Mouse (Mus musculus) heart, embryonic 16.5 days (tissue): ENCODE results near the gene Gm17093. TPM values are rescaled to one million over a fixed set of nuclear protein-coding genes. Genes with fewer than 3 reads are reported as not detected.
"Not testable (repeated sequence)": the region's sequence is repeated elsewhere in the genome, so short reads cannot be mapped to it uniquely, and the experiment has no call there.

ENCODE experiments used
- ATAC-seq: fragments of 200-750 bp; cut with Nextera tagmentation; replicated peaks from 2 replicates; pipeline ENCODE4 v1.8.0; 2017; ENCODE audit warnings: moderate number of reproducible peaks; ENCODE audit not compliant: insufficient read depth, low FRiP score; ENCODE audit errors: extremely low read depth
- H3K27ac ChIP-seq: fragments of 300-500 bp; sonication (generic); 2 replicates; pipeline ENCODE4 v1.5.1; 2014; ENCODE audit warnings: mild to moderate bottlenecking, low read length, control low read depth, moderate library complexity
- H3K27me3 ChIP-seq: fragments of 300-500 bp; sonication (generic); 2 replicates; pipeline ENCODE4 v1.6.1; 2014; ENCODE audit warnings: low read length, mixed read lengths; ENCODE audit not compliant: control insufficient read depth, insufficient read depth
- H3K36me3 ChIP-seq: fragments of 300-500 bp; sonication (generic); 2 replicates; pipeline ENCODE4 v1.6.1; 2014; ENCODE audit not compliant: control insufficient read depth, insufficient read depth
- H3K4me1 ChIP-seq: fragments of 300-500 bp; sonication (generic); 2 replicates; pipeline ENCODE4 v1.6.1; 2014; ENCODE audit warnings: low read length, mixed read lengths; ENCODE audit not compliant: control insufficient read depth, insufficient read depth
- H3K4me2 ChIP-seq: fragments of 300-500 bp; sonication (generic); 2 replicates; pipeline ENCODE4 v1.6.1; 2014; ENCODE audit warnings: low read depth, mild to moderate bottlenecking, control low read depth, low read length
- H3K4me3 ChIP-seq: fragments of 300-500 bp; sonication (generic); 2 replicates; pipeline ENCODE4 v1.5.1; 2014; ENCODE audit warnings: mild to moderate bottlenecking, control low read depth, low read length
- H3K9ac ChIP-seq: fragments of 300-500 bp; sonication (generic); 2 replicates; pipeline ENCODE4 v1.6.1; 2014; ENCODE audit warnings: low read length, control low read depth
- H3K9me3 ChIP-seq: fragments of 300-500 bp; sonication (generic); replicated peaks from 2 replicates; pipeline ENCODE4 v1.6.1; 2016; ENCODE audit warnings: low read length; ENCODE audit not compliant: control insufficient read depth
- WGBS: fragments of 180-500 bp; shearing (Covaris S2); extraction: QIAGEN DNeasy Blood & Tissue Kit; methylation state at CpG from one replicate; pipeline ENCODE4 v1.1.7; 2014; 5-methylcytosine and 5-hydroxymethylcytosine counted together
- polyA plus RNA-seq: library from polyadenylated mRNA; unstranded; fragments of >200 nt; fragmentation: Nextera tagmentation; extraction: Ambion mirVana; gene quantifications from 2 replicates; pipeline ENCODE4 v1.2.1, GENCODE M21; 2015

The Gm17093 gene
- polyA plus RNA-seq: not detected in 2 replicates

GRCm38 (mm10) chr14:44517976-44518375, at the start of gene Gm17093:
Gm17093 (plus strand) TSS chr14:44518276.
- not testable (repeated sequence) for H3K4me3 ChIP-seq, H3K4me2 ChIP-seq, H3K27ac ChIP-seq, H3K36me3 ChIP-seq, ATAC-seq, H3K27me3 ChIP-seq, H3K9ac ChIP-seq, H3K4me1 ChIP-seq, H3K9me3 ChIP-seq
- WGBS: 70% methylated on average over 5 of the region's 5 CpGs

- H3K4me3 ChIP-seq, ATAC-seq, H3K9ac ChIP-seq, H3K4me2 ChIP-seq, H3K4me1 ChIP-seq, H3K27ac ChIP-seq, H3K36me3 ChIP-seq, H3K9me3 ChIP-seq, H3K27me3 ChIP-seq: not testable (repeated sequence)
- 83% methylated on average over 1 of the region's 1 CpGs for WGBS
These were observed 25.9 kb upstream of the Gm17093 start, which contains the start of gene BC061237 for GRCm38 (mm10) chr14:44492163-44492562. BC061237 (plus strand) TSS chr14:44492463.

GRCm38 (mm10) chr14:44547961-44548360, 29.9 kb downstream of the Gm17093 start:
- WGBS: 53% methylated on average over 3 of the region's 5 CpGs
- H3K4me3 ChIP-seq, H3K36me3 ChIP-seq, H3K27ac ChIP-seq, ATAC-seq, H3K9me3 ChIP-seq, H3K4me2 ChIP-seq, H3K9ac ChIP-seq, H3K4me1 ChIP-seq, H3K27me3 ChIP-seq: not testable (repeated sequence)

Other genes with a start within 250 kb of the Gm17093 start
- not detected in 2 replicates for gene Gm8220, start 232.7 kb upstream of the Gm17093 start, polyA plus RNA-seq
- gene Gm5930, start 179.7 kb upstream of the Gm17093 start, polyA plus RNA-seq: not detected in 2 replicates
- gene Gm8229, start 152.9 kb upstream of the Gm17093 start, polyA plus RNA-seq: not detected in 2 replicates
- gene Gm3371, start 107.6 kb upstream of the Gm17093 start, polyA plus RNA-seq: not detected in 2 replicates
- not detected in 2 replicates for gene Gm8232, start 84.6 kb upstream of the Gm17093 start, polyA plus RNA-seq
- gene BC061237, start 25.8 kb upstream of the Gm17093 start, polyA plus RNA-seq: not detected in 2 replicates
- gene Gm8247, start 64.9 kb downstream of the Gm17093 start, polyA plus RNA-seq: not detected in 2 replicates
- not detected in 2 replicates for gene Gm5624, start 109.7 kb downstream of the Gm17093 start, polyA plus RNA-seq
- not detected in 2 replicates for gene Gm8257, start 188.2 kb downstream of the Gm17093 start, polyA plus RNA-seq
- gene Gm8267, start 232.1 kb downstream of the Gm17093 start, polyA plus RNA-seq: not detected in 2 replicates